Mouse (Mus musculus): Measurements from ENCODE around the gene Trp53tg5. TPM values are rescaled to one million over a fixed set of nuclear protein-coding genes. Genes with fewer than 3 reads are reported as not detected.

The Trp53tg5 gene
- polyA plus RNA-seq, 1 experiment from 2014 or later: not detected

GRCm38 (mm10) chr2:164435216-164436090 lies 38.1 kb downstream of the Trp53tg5 start:
- Histone ChIP-seq H3K27ac (ENCODE audit: low read depth) (peak overlapping the region; percentile 69; the same call in 1 of the 2 replicates), H3K4me3 (ENCODE audit: low read depth, low read length) (no peak overlapping the region), H3K4me1 (replicated peaks; ENCODE audit: control insufficient read depth, insufficient read depth, low read length) (peaks cover 44% of the 10 kb centered on the region), H3K36me3 (ENCODE audit: control insufficient read depth, insufficient read depth, low read length) (no peaks in the 10 kb centered on the region), H3K4me2 (ENCODE audit: low read length) (0 out of 2 replicates have a peak overlapping the region, but pooled peaks have one; percentile 26), H3K9me3 (ENCODE audit: control insufficient read depth, low read length) (no peaks in the 10 kb centered on the region), H3K9ac (ENCODE audit: low read length) (no peak overlapping the region), H3K27me3 (replicated peaks; ENCODE audit: control insufficient read depth, insufficient read depth, low read length) (no peaks in the 10 kb centered on the region)
- no peak for ATAC-seq (replicated peaks; ENCODE audit: low FRiP score, low TSS enrichment, low read depth)
- no peak for DNase-seq (ENCODE audit: low spot score)
- 18% methylated on average over 5 of the region's 5 CpGs for WGBS

GRCm38 (mm10) chr2:164434681-164435080 lies 38.8 kb downstream of the Trp53tg5 start:
- no peaks in the 10 kb centered on the region for H3K27me3 ChIP-seq (replicated peaks; ENCODE audit: control insufficient read depth, insufficient read depth, low read length)
- peak overlapping the region; percentile 57 for H3K27ac ChIP-seq (ENCODE audit: low read depth)
- H3K4me2 ChIP-seq (ENCODE audit: low read length): no peak overlapping the region
- DNase-seq (ENCODE audit: low spot score) (no peak), ATAC-seq (replicated peaks; ENCODE audit: low FRiP score, low TSS enrichment, low read depth) (no peak)
- H3K36me3 ChIP-seq (ENCODE audit: control insufficient read depth, insufficient read depth, low read length): 0 out of 2 replicates have a peak, but pooled peaks cover under 1% of the 10 kb centered on the region
- peaks cover 44% of the 10 kb centered on the region for H3K4me1 ChIP-seq (replicated peaks; ENCODE audit: control insufficient read depth, insufficient read depth, low read length)
- no peak overlapping the region for H3K4me3 ChIP-seq (ENCODE audit: low read depth, low read length)
- H3K9ac ChIP-seq (ENCODE audit: low read length): no peak overlapping the region
- 63% methylated on average over 3 of the region's 3 CpGs for WGBS
- H3K9me3 ChIP-seq (ENCODE audit: control insufficient read depth, low read length): no peaks in the 10 kb centered on the region

- Histone ChIP-seq H3K27ac (ENCODE audit: low read depth) (peak overlapping the region; percentile 36), H3K4me3 (ENCODE audit: low read depth, low read length) (no peak overlapping the region), H3K4me1 (replicated peaks; ENCODE audit: control insufficient read depth, insufficient read depth, low read length) (peaks cover 44% of the 10 kb centered on the region), H3K27me3 (replicated peaks; ENCODE audit: control insufficient read depth, insufficient read depth, low read length) (no peaks in the 10 kb centered on the region), H3K9ac (ENCODE audit: low read length) (no peak overlapping the region), H3K4me2 (ENCODE audit: low read length) (peak overlapping the region; percentile 28), H3K36me3 (ENCODE audit: control insufficient read depth, insufficient read depth, low read length) (peaks cover 13% of the 10 kb centered on the region; the same call in 1 of the 2 replicates), H3K9me3 (ENCODE audit: control insufficient read depth, low read length) (no peaks in the 10 kb centered on the region)
- 64% methylated on average over 9 of the region's 9 CpGs for WGBS
- ATAC-seq (replicated peaks; ENCODE audit: low FRiP score, low TSS enrichment, low read depth) (no peak), DNase-seq (ENCODE audit: low spot score) (no peak)
Measured at GRCm38 (mm10) chr2:164433278-164433895, 40.1 kb downstream of the Trp53tg5 start.

- Histone ChIP-seq H3K4me3 (ENCODE audit: low read depth, low read length) (no peak overlapping the region), H3K27me3 (replicated peaks; ENCODE audit: control insufficient read depth, insufficient read depth, low read length) (no peaks in the 10 kb centered on the region), H3K27ac (ENCODE audit: low read depth) (peak overlapping the region; percentile 36), H3K9me3 (ENCODE audit: control insufficient read depth, low read length) (no peaks in the 10 kb centered on the region), H3K36me3 (ENCODE audit: control insufficient read depth, insufficient read depth, low read length) (peaks cover 20% of the 10 kb centered on the region; the same call in 1 of the 2 replicates), H3K4me2 (ENCODE audit: low read length) (peak overlapping the region; percentile 28), H3K9ac (ENCODE audit: low read length) (0 out of 2 replicates have a peak overlapping the region, but pooled peaks have one; percentile 12), H3K4me1 (replicated peaks; ENCODE audit: control insufficient read depth, insufficient read depth, low read length) (peaks cover 44% of the 10 kb centered on the region)
- ATAC-seq (replicated peaks; ENCODE audit: low FRiP score, low TSS enrichment, low read depth) (no peak), DNase-seq (ENCODE audit: low spot score) (no peak)
- 19% methylated on average over 22 of the region's 22 CpGs for WGBS
Measured at GRCm38 (mm10) chr2:164432541-164433191, 40.9 kb downstream of the Trp53tg5 start.

- ATAC-seq (replicated peaks; ENCODE audit: low FRiP score, low TSS enrichment, low read depth) (no peak), DNase-seq (ENCODE audit: low spot score) (no peak)
- peaks cover 28% of the 10 kb centered on the region for H3K36me3 ChIP-seq (ENCODE audit: control insufficient read depth, insufficient read depth, low read length)
- no peaks in the 10 kb centered on the region for H3K27me3 ChIP-seq (replicated peaks; ENCODE audit: control insufficient read depth, insufficient read depth, low read length)
- H3K9me3 ChIP-seq (ENCODE audit: control insufficient read depth, low read length): no peaks in the 10 kb centered on the region
- WGBS: 57% methylated on average over 9 of the region's 9 CpGs
- no peak overlapping the region for H3K4me3 ChIP-seq (ENCODE audit: low read depth, low read length)
- peaks cover 44% of the 10 kb centered on the region for H3K4me1 ChIP-seq (replicated peaks; ENCODE audit: control insufficient read depth, insufficient read depth, low read length)
- peak overlapping the region; percentile 36; the same call in 1 of the 2 replicates for H3K27ac ChIP-seq (ENCODE audit: low read depth)
- peak overlapping the region; percentile 28 for H3K4me2 ChIP-seq (ENCODE audit: low read length)
- H3K9ac ChIP-seq (ENCODE audit: low read length): no peak overlapping the region
Measured at GRCm38 (mm10) chr2:164431676-164432465, 41.7 kb downstream of the Trp53tg5 start.

GRCm38 (mm10) chr2:164430697-164431096 lies 42.8 kb downstream of the Trp53tg5 start:
- Histone ChIP-seq H3K27ac (ENCODE audit: low read depth) (peak overlapping the region; percentile 29), H3K9me3 (ENCODE audit: control insufficient read depth, low read length) (no peaks in the 10 kb centered on the region), H3K4me2 (ENCODE audit: low read length) (peak overlapping the region; percentile 31), H3K4me1 (replicated peaks; ENCODE audit: control insufficient read depth, insufficient read depth, low read length) (peaks cover 33% of the 10 kb centered on the region), H3K27me3 (replicated peaks; ENCODE audit: control insufficient read depth, insufficient read depth, low read length) (no peaks in the 10 kb centered on the region), H3K9ac (ENCODE audit: low read length) (no peak overlapping the region), H3K36me3 (ENCODE audit: control insufficient read depth, insufficient read depth, low read length) (peaks cover 36% of the 10 kb centered on the region), H3K4me3 (ENCODE audit: low read depth, low read length) (no peak overlapping the region)
- ATAC-seq (replicated peaks; ENCODE audit: low FRiP score, low TSS enrichment, low read depth): no peak
- no peak for DNase-seq (ENCODE audit: low spot score)
- WGBS: 7% methylated on average over 7 of the region's 7 CpGs

GRCm38 (mm10) chr2:164429881-164430615 lies 43.5 kb downstream of the Trp53tg5 start:
- no peak overlapping the region for H3K9ac ChIP-seq (ENCODE audit: low read length)
- H3K36me3 ChIP-seq (ENCODE audit: control insufficient read depth, insufficient read depth, low read length): peaks cover 42% of the 10 kb centered on the region

More at GRCm38 (mm10) chr2:164429881-164430615, 43.5 kb downstream of the Trp53tg5 start:
- DNase-seq (ENCODE audit: low spot score): no peak
- Histone ChIP-seq H3K4me3 (ENCODE audit: low read depth, low read length) (no peak overlapping the region), H3K9me3 (ENCODE audit: control insufficient read depth, low read length) (no peaks in the 10 kb centered on the region), H3K27me3 (replicated peaks; ENCODE audit: control insufficient read depth, insufficient read depth, low read length) (no peaks in the 10 kb centered on the region), H3K27ac (ENCODE audit: low read depth) (peak overlapping the region; percentile 29), H3K4me2 (ENCODE audit: low read length) (no peak overlapping the region), H3K4me1 (replicated peaks; ENCODE audit: control insufficient read depth, insufficient read depth, low read length) (peaks cover 33% of the 10 kb centered on the region)
- 55% methylated on average over 15 of the region's 15 CpGs for WGBS
- no peak for ATAC-seq (replicated peaks; ENCODE audit: low FRiP score, low TSS enrichment, low read depth)
